Mouse (Mus musculus) embryonic facial prominence, embryonic 11.5 days (tissue): ENCODE data around the gene Slc25a43. TPM values are rescaled to one million over a fixed set of nuclear protein-coding genes. Genes with fewer than 3 reads are reported as not detected.
"Not testable (repeated sequence)": the region's sequence is repeated elsewhere in the genome, so short reads cannot be mapped to it uniquely, and the experiment has no call there.

ENCODE experiments used
- ATAC-seq: fragments of 200-750 bp; cut with Nextera tagmentation; replicated peaks from 2 replicates; pipeline ENCODE4 v1.8.0; 2017; ENCODE audit warnings: low read depth; ENCODE audit not compliant: insufficient number of reproducible peaks, low FRiP score, low TSS enrichment
- DNase-seq: peaks from one replicate; pipeline ENCODE4 v3.0.0-alpha.2; 2015; ENCODE audit warnings: low spot score
- H3K27ac ChIP-seq: fragments of 300-500 bp; sonication (generic); replicated peaks from 2 replicates; pipeline ENCODE4 v1.5.1; 2014; ENCODE audit warnings: mild to moderate bottlenecking, low read depth, low read length, control low read depth
- H3K27me3 ChIP-seq: fragments of 300-500 bp; sonication (generic); 2 replicates; pipeline ENCODE4 v1.6.1; 2014; ENCODE audit warnings: mild to moderate bottlenecking, low read length, moderate library complexity, mixed read lengths; ENCODE audit not compliant: control insufficient read depth, insufficient read depth
- H3K36me3 ChIP-seq: fragments of 300-500 bp; sonication (generic); replicated peaks from 2 replicates; pipeline ENCODE4 v1.6.1; 2014; ENCODE audit warnings: low read depth, mild to moderate bottlenecking, low read length, moderate library complexity, mixed read lengths; ENCODE audit not compliant: control insufficient read depth, insufficient read depth
- H3K4me1 ChIP-seq: fragments of 300-500 bp; sonication (generic); 2 replicates; pipeline ENCODE4 v1.6.1; 2014; ENCODE audit warnings: low read length, mixed read lengths; ENCODE audit not compliant: control insufficient read depth, insufficient read depth
- H3K4me2 ChIP-seq: fragments of 300-500 bp; sonication (generic); 2 replicates; pipeline ENCODE4 v1.6.1; 2014; ENCODE audit warnings: low read depth, mild to moderate bottlenecking, control low read depth, low read length, moderate library complexity
- H3K4me3 ChIP-seq: fragments of 300-500 bp; sonication (generic); 2 replicates; pipeline ENCODE4 v1.5.1; 2014; ENCODE audit warnings: low read depth, low read length, control low read depth
- H3K9ac ChIP-seq: fragments of 300-500 bp; sonication (generic); replicated peaks from 2 replicates; pipeline ENCODE4 v1.6.1; 2014; ENCODE audit warnings: mild to moderate bottlenecking, control low read depth, low read length
- H3K9me3 ChIP-seq: fragments of 300-500 bp; sonication (generic); replicated peaks from 2 replicates; pipeline ENCODE4 v1.6.1; 2016; ENCODE audit warnings: mild to moderate bottlenecking, low read length, inconsistent platforms, mixed read lengths; ENCODE audit not compliant: control insufficient read depth
- WGBS: fragments of 180-500 bp; shearing (Covaris S2); extraction: QIAGEN DNeasy Blood & Tissue Kit; methylation state at CpG from one replicate; pipeline ENCODE4 v1.1.7; 2014; 5-methylcytosine and 5-hydroxymethylcytosine counted together
- polyA plus RNA-seq: library from polyadenylated mRNA; unstranded; fragments of >200 nt; fragmentation: Nextera tagmentation; extraction: Ambion mirVana; gene quantifications from 2 replicates; pipeline ENCODE4 v1.2.1, GENCODE M21; 2014

Slc25a43 gene
- polyA plus RNA-seq, 1 experiment from 2014 or later = 1.00 TPM

- Histone ChIP-seq H3K27ac (peak within 1 kb of the TSS; percentile 79), H3K9me3 (no peaks in the 10 kb centered on the region), H3K27me3 (no peaks in the 10 kb centered on the region), H3K9ac (peak within 1 kb of the TSS; percentile 69), H3K4me2 (peak within 1 kb of the TSS; percentile 52), H3K36me3 (no peaks in the 10 kb centered on the region), H3K4me3 (peak within 1 kb of the TSS; percentile 55), H3K4me1 (no peaks in the 10 kb centered on the region)
- WGBS = 14% methylated on average over 41 of the region's 41 CpGs
- ATAC-seq = peak; percentile 97
- peak; percentile 85 for DNase-seq
Measured at GRCm38 (mm10) chrX:36795424-36796162, 52.1 kb downstream of the Slc25a43 start, which contains the start of gene Slc25a5. Gene Slc25a5 (plus strand): TSS chrX:36795651.

- Histone ChIP-seq H3K9me3 (no peaks in the 10 kb centered on the region), H3K4me3 (peak overlapping the region; percentile 55), H3K27ac (peak overlapping the region; percentile 79), H3K4me1 (no peaks in the 10 kb centered on the region), H3K9ac (peak overlapping the region; percentile 69), H3K4me2 (peak overlapping the region; percentile 52), H3K36me3 (no peaks in the 10 kb centered on the region), H3K27me3 (no peaks in the 10 kb centered on the region)
- DNase-seq = peak; percentile 80
- peak; percentile 83 for ATAC-seq
- 9% methylated on average over 41 of the region's 41 CpGs for WGBS
Measured at GRCm38 (mm10) chrX:36796163-36796581, 52.7 kb downstream of the Slc25a43 start.

DNA sequence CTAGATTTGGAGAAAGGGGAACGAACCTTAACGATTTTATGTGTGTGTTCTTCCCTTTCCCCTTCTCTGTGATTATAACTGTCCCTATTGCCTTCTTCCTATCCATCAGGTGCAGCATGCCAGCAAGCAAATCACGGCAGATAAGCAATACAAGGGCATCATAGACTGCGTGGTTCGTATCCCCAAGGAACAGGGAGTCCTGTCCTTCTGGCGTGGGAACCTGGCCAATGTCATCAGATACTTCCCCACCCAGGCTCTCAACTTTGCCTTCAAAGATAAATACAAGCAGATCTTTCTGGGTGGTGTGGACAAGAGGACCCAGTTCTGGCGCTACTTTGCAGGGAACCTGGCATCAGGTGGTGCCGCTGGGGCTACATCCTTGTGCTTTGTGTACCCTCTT, 53.3 kb downstream of the Slc25a43 start:
- H3K27ac ChIP-seq, H3K36me3 ChIP-seq, ATAC-seq, H3K9ac ChIP-seq, DNase-seq, H3K4me1 ChIP-seq, H3K27me3 ChIP-seq, H3K9me3 ChIP-seq: not testable (repeated sequence)
- Histone ChIP-seq H3K4me2 (peak overlapping the region; percentile 52; the same call in 1 of the 2 replicates), H3K4me3 (peak overlapping the region; percentile 55)
- 72% methylated on average over 8 of the region's 8 CpGs for WGBS

GRCm38 (mm10) chrX:36799131-36799879, 55.8 kb downstream of the Slc25a43 start:
- no peak for ATAC-seq
- Histone ChIP-seq H3K36me3 (no peaks in the 10 kb centered on the region), H3K4me1 (no peaks in the 10 kb centered on the region), H3K27me3 (no peaks in the 10 kb centered on the region), H3K4me2 (no peak overlapping the region), H3K4me3 (no peak overlapping the region), H3K9me3 (no peaks in the 10 kb centered on the region), H3K27ac (no peak overlapping the region), H3K9ac (no peak overlapping the region)
- WGBS = 56% methylated on average over 6 of the region's 6 CpGs
- no peak for DNase-seq

- H3K9ac ChIP-seq = no peak overlapping the region
- 61% methylated on average over 5 of the region's 5 CpGs for WGBS
Measured at GRCm38 (mm10) chrX:36803189-36803588, 59.7 kb downstream of the Slc25a43 start.

DNA sequence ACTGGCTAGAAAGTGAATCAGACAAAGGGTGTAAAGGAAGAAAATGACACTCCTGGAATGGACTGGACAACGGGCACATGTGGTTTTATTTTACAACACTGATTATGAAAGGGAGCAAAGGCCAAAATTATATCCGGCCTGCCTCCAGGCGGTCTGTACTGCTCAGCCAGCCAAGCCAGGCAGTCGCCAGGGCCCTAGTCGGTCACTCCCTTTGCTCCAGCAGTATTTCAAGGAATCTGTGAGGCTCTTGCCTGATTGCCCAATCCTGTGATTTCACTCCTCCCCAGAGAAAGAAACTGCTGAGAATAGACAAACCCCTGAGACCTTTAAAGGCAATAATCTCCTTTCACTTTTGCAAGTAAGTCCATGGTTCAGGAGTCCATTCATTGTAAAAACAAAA, 60.7 kb downstream of the Slc25a43 start:
- Histone ChIP-seq H3K36me3 (no peaks in the 10 kb centered on the region), H3K4me1 (no peaks in the 10 kb centered on the region), H3K27me3 (no peaks in the 10 kb centered on the region), H3K4me2 (no peak overlapping the region), H3K9ac (no peak overlapping the region), H3K9me3 (no peaks in the 10 kb centered on the region), H3K27ac (no peak overlapping the region), H3K4me3 (no peak overlapping the region)
- ATAC-seq (no peak), DNase-seq (peak; percentile 6)
- WGBS = 31% methylated on average over 5 of the region's 5 CpGs

More at GRCm38 (mm10) chrX:36803189-36803588, 59.7 kb downstream of the Slc25a43 start:
- no peak overlapping the region for H3K4me2 ChIP-seq
- H3K4me1 ChIP-seq = no peaks in the 10 kb centered on the region
- no peak overlapping the region for H3K4me3 ChIP-seq
- no peaks in the 10 kb centered on the region for H3K36me3 ChIP-seq
- DNase-seq (no peak), ATAC-seq (no peak)
- H3K27ac ChIP-seq = no peak overlapping the region
- H3K9me3 ChIP-seq = no peaks in the 10 kb centered on the region
- H3K27me3 ChIP-seq = no peaks in the 10 kb centered on the region

DNA sequence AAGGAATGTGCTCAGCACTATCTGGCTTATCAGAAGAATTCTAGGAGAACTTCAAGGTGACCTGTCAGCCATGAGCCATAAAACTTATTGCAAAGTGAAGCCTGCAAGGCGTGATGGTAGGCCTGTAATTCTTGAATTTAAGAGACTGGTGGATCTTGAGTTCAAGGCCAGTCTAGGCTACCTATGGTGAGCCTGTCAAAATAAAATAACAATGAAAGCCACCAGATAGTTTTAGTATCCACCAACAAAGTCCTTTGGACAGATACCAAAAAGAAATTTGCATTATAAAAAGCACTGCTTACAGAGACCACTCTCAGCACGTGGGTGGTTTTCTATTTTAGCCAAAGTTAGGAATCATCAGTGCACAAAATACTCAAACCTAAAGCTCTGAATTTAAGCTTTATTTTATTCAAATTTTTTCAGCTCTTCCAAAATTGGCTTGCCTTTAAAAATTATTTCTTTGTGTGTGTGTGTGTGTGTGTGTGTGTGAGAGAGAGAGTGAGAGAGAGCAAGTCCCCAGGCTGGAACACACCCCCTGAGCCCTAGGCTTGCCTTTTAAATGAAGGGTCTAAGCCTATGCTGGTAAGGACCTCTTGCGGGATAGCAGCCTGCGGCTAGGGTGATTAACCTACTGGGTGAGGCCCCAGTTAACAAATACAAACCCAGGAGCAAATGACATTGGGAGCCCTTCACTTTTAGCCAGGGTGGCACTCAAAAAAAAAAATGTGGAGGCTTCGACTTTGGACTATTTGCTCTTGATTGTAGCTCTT, 62.2 kb downstream of the Slc25a43 start:
- Histone ChIP-seq H3K27me3 (no peaks in the 10 kb centered on the region), H3K36me3 (no peaks in the 10 kb centered on the region), H3K27ac (no peak overlapping the region), H3K9me3 (no peaks in the 10 kb centered on the region), H3K9ac (no peak overlapping the region), H3K4me2 (no peak overlapping the region), H3K4me1 (no peaks in the 10 kb centered on the region), H3K4me3 (no peak overlapping the region)
- ATAC-seq (no peak), DNase-seq (no peak)
- 53% methylated on average over 5 of the region's 5 CpGs for WGBS
